Mouse (Mus musculus) midbrain, embryonic 16.5 days (tissue): ENCODE data around the gene Hmgb1. TPM values are rescaled to one million over a fixed set of nuclear protein-coding genes. Genes with fewer than 3 reads are reported as not detected.

ENCODE experiments used
- ATAC-seq: fragments of 200-750 bp; cut with Nextera tagmentation; 2 replicates; pipeline ENCODE4 v1.8.0; 2017; ENCODE audit warnings: moderate TSS enrichment
- H3K27ac ChIP-seq: fragments of 300-500 bp; sonication (generic); 2 replicates; pipeline ENCODE4 v1.5.1; 2014; ENCODE audit warnings: mild to moderate bottlenecking, low read length, mixed read lengths
- H3K27me3 ChIP-seq: fragments of 300-500 bp; sonication (generic); 2 replicates; pipeline ENCODE4 v1.6.1; 2014; ENCODE audit warnings: low read depth, low read length, mixed read lengths; ENCODE audit not compliant: control insufficient read depth, insufficient read depth
- H3K36me3 ChIP-seq: fragments of 300-500 bp; sonication (generic); 2 replicates; pipeline ENCODE4 v1.6.1; 2014; ENCODE audit warnings: mild to moderate bottlenecking, low read length, moderate library complexity, mixed read lengths; ENCODE audit not compliant: control insufficient read depth, insufficient read depth
- H3K4me1 ChIP-seq: fragments of 300-500 bp; sonication (generic); 2 replicates; pipeline ENCODE4 v1.6.1; 2014; ENCODE audit warnings: mild to moderate bottlenecking, low read length, mixed read lengths; ENCODE audit not compliant: control insufficient read depth, insufficient read depth
- H3K4me2 ChIP-seq: fragments of 300-500 bp; sonication (generic); 2 replicates; pipeline ENCODE4 v1.6.1; 2014; ENCODE audit warnings: mild to moderate bottlenecking, low read length, mixed read lengths
- H3K4me3 ChIP-seq: fragments of 300-500 bp; sonication (generic); 2 replicates; pipeline ENCODE4 v1.5.1; 2014; ENCODE audit warnings: low read depth, mild to moderate bottlenecking, low read length, moderate library complexity, mixed read lengths
- H3K9ac ChIP-seq: fragments of 300-500 bp; sonication (generic); 2 replicates; pipeline ENCODE4 v1.6.1; 2014; ENCODE audit warnings: low read depth, low read length, mixed read lengths
- H3K9me3 ChIP-seq: fragments of 300-500 bp; sonication (generic); replicated peaks from 2 replicates; pipeline ENCODE4 v1.6.1; 2014; ENCODE audit warnings: mild to moderate bottlenecking, low read length, mixed read lengths; ENCODE audit not compliant: control insufficient read depth, poor library complexity, severe bottlenecking
- WGBS: fragments of 180-500 bp; shearing (Covaris S2); extraction: QIAGEN DNeasy Blood & Tissue Kit; methylation state at CpG from one replicate; pipeline ENCODE4 v1.1.7; 2014; 5-methylcytosine and 5-hydroxymethylcytosine counted together
- polyA plus RNA-seq: library from polyadenylated mRNA; unstranded; fragments of >200 nt; fragmentation: Nextera tagmentation; extraction: Ambion mirVana; gene quantifications from 2 replicates; pipeline ENCODE4 v1.2.1, GENCODE M21; 2015

The Hmgb1 gene
- polyA plus RNA-seq, 1 experiment from 2014 or later = 696 TPM

GRCm38 (mm10) chr5:149202941-149203340 is 18.7 kb upstream of the Hmgb1 start:
- Histone ChIP-seq H3K9me3 (no peaks in the 10 kb centered on the region), H3K36me3 (peaks cover 46% of the 10 kb centered on the region), H3K4me3 (no peak overlapping the region)

GRCm38 (mm10) chr5:149198782-149199181 is 14.5 kb upstream of the Hmgb1 start:
- Histone ChIP-seq H3K9ac (no peak overlapping the region), H3K4me3 (no peak overlapping the region), H3K4me1 (peaks cover 8% of the 10 kb centered on the region), H3K9me3 (no peaks in the 10 kb centered on the region), H3K4me2 (no peak overlapping the region), H3K27ac (no peak overlapping the region), H3K36me3 (peaks cover 45% of the 10 kb centered on the region), H3K27me3 (no peaks in the 10 kb centered on the region)
- no peak for ATAC-seq
- 93% methylated on average over 1 of the region's 1 CpGs for WGBS

More at GRCm38 (mm10) chr5:149202941-149203340, 18.7 kb upstream of the Hmgb1 start:
- H3K4me2 ChIP-seq = no peak overlapping the region
- no peak overlapping the region for H3K27ac ChIP-seq
- no peaks in the 10 kb centered on the region for H3K27me3 ChIP-seq
- 84% methylated on average over 5 of the region's 5 CpGs for WGBS
- no peak overlapping the region for H3K9ac ChIP-seq
- no peak for ATAC-seq
- no peaks in the 10 kb centered on the region for H3K4me1 ChIP-seq

- H3K36me3 ChIP-seq = peaks cover 29% of the 10 kb centered on the region
- H3K9me3 ChIP-seq = no peaks in the 10 kb centered on the region
- WGBS = 3% methylated on average over 1 of the region's 1 CpGs
- no peak overlapping the region for H3K27ac ChIP-seq
- H3K4me2 ChIP-seq = no peak overlapping the region
- no peak overlapping the region for H3K9ac ChIP-seq
- ATAC-seq = no peak
- H3K4me3 ChIP-seq = no peak overlapping the region
- peaks cover 8% of the 10 kb centered on the region for H3K4me1 ChIP-seq
- H3K27me3 ChIP-seq = no peaks in the 10 kb centered on the region
Observed at GRCm38 (mm10) chr5:149196611-149197010, 12.3 kb upstream of the Hmgb1 start.

GRCm38 (mm10) chr5:149190160-149190559 is 5.9 kb upstream of the Hmgb1 start:
- H3K4me3 ChIP-seq = no peak overlapping the region
- peaks cover 25% of the 10 kb centered on the region for H3K4me1 ChIP-seq
- H3K36me3 ChIP-seq = peaks cover 22% of the 10 kb centered on the region
- H3K9me3 ChIP-seq = no peaks in the 10 kb centered on the region
- H3K27ac ChIP-seq = no peak overlapping the region
- no peak for ATAC-seq
- H3K4me2 ChIP-seq = no peak overlapping the region
- H3K27me3 ChIP-seq = no peaks in the 10 kb centered on the region
- no peak overlapping the region for H3K9ac ChIP-seq
- 97% methylated on average over 1 of the region's 1 CpGs for WGBS

- no peaks in the 10 kb centered on the region for H3K27me3 ChIP-seq
- H3K9me3 ChIP-seq = no peaks in the 10 kb centered on the region
- ATAC-seq = no peak
- peaks cover 11% of the 10 kb centered on the region for H3K36me3 ChIP-seq
- WGBS = 77% methylated on average over 3 of the region's 3 CpGs
- H3K4me1 ChIP-seq = peaks cover 22% of the 10 kb centered on the region
- peak overlapping the region; percentile 45 for H3K4me3 ChIP-seq
- H3K27ac ChIP-seq = no peak overlapping the region
- no peak overlapping the region for H3K9ac ChIP-seq
- peak overlapping the region; percentile 73 for H3K4me2 ChIP-seq
Observed at GRCm38 (mm10) chr5:149185806-149186205, 1.5 kb upstream of the Hmgb1 start.

- H3K4me2 ChIP-seq = peak overlapping the region; percentile 73
- H3K4me1 ChIP-seq = peaks cover 22% of the 10 kb centered on the region
- under 1% methylated on average over 20 of the region's 20 CpGs for WGBS
- H3K27me3 ChIP-seq = no peaks in the 10 kb centered on the region
- peak overlapping the region; percentile 69 for H3K9ac ChIP-seq
- no peaks in the 10 kb centered on the region for H3K9me3 ChIP-seq
- H3K27ac ChIP-seq = peak overlapping the region; percentile 85
- H3K36me3 ChIP-seq = peaks cover 6% of the 10 kb centered on the region
- H3K4me3 ChIP-seq = peak overlapping the region; percentile 45
- peak; percentile 36; the same call in 1 of the 2 replicates for ATAC-seq
Observed at GRCm38 (mm10) chr5:149184844-149185186, 526 bp upstream of the Hmgb1 start.

GRCm38 (mm10) chr5:149183721-149184103 is 577 bp downstream of the Hmgb1 start:
- Histone ChIP-seq H3K4me2 (peak overlapping the region; percentile 71), H3K27me3 (no peaks in the 10 kb centered on the region), H3K9ac (peak overlapping the region; percentile 84), H3K4me1 (peaks cover 22% of the 10 kb centered on the region), H3K9me3 (no peaks in the 10 kb centered on the region), H3K36me3 (no peaks in the 10 kb centered on the region), H3K4me3 (peak overlapping the region; percentile 45), H3K27ac (peak overlapping the region; percentile 97)
- under 1% methylated on average over 13 of the region's 13 CpGs for WGBS
- no peak; the same call in 1 of the 2 replicates for ATAC-seq

- Histone ChIP-seq H3K4me3 (peak overlapping the region; percentile 45), H3K27ac (no peak overlapping the region), H3K36me3 (no peaks in the 10 kb centered on the region), H3K9ac (no peak overlapping the region), H3K4me1 (peaks cover 22% of the 10 kb centered on the region), H3K9me3 (no peaks in the 10 kb centered on the region), H3K4me2 (peak overlapping the region; percentile 71), H3K27me3 (no peaks in the 10 kb centered on the region)
- 50% methylated on average over 1 of the region's 1 CpGs for WGBS
- no peak for ATAC-seq
Observed at GRCm38 (mm10) chr5:149183122-149183521, 1.2 kb downstream of the Hmgb1 start.

GRCm38 (mm10) chr5:149182186-149182870 is 2.0 kb downstream of the Hmgb1 start:
- H3K9ac ChIP-seq = no peak overlapping the region
- H3K27ac ChIP-seq = no peak overlapping the region
- no peak for ATAC-seq
- no peaks in the 10 kb centered on the region for H3K27me3 ChIP-seq
- no peaks in the 10 kb centered on the region for H3K36me3 ChIP-seq
- peaks cover 21% of the 10 kb centered on the region for H3K4me1 ChIP-seq
- 81% methylated on average over 5 of the region's 5 CpGs for WGBS
- H3K9me3 ChIP-seq = no peaks in the 10 kb centered on the region
- no peak overlapping the region for H3K4me3 ChIP-seq
- H3K4me2 ChIP-seq = no peak overlapping the region
